Mouse (Mus musculus) cortical plate, adult 2 months (tissue): ENCODE measurements around the gene Tmem184b. TPM values are rescaled to one million over a fixed set of nuclear protein-coding genes. Genes with fewer than 3 reads are reported as not detected.

Experiments
- H3K27ac ChIP-seq: fragments of 200-500 bp; 2 replicates; pipeline ENCODE4 v1.5.1; 2012; ENCODE audit warnings: low read length, control low read depth, inconsistent platforms; ENCODE audit not compliant: insufficient read depth
- H3K4me1 ChIP-seq: fragments of 200-500 bp; 2 replicates; pipeline ENCODE4 v1.6.1; 2011; ENCODE audit warnings: low read length; ENCODE audit not compliant: control insufficient read depth, insufficient read depth
- H3K4me3 ChIP-seq: fragments of 200-500 bp; 2 replicates; pipeline ENCODE4 v1.5.1; 2011; ENCODE audit warnings: mild to moderate bottlenecking, low read length, control low read depth; ENCODE audit not compliant: insufficient read depth
- CTCF ChIP-seq: fragments of 200-500 bp; IDR thresholded peaks from 2 replicates; pipeline ENCODE4 v1.5.1; 2011; ENCODE audit warnings: mild to moderate bottlenecking, control low read depth, low read length; ENCODE audit not compliant: insufficient read depth; ENCODE audit errors: extremely low read depth
- POLR2A ChIP-seq: fragments of 200-500 bp; IDR thresholded peaks from 2 replicates; pipeline ENCODE4 v1.6.1; 2011; ENCODE audit warnings: mild to moderate bottlenecking, low read length, control low read depth; ENCODE audit not compliant: insufficient read depth; ENCODE audit errors: extremely low read depth
- polyA plus RNA-seq: library from polyadenylated mRNA; depleted of rRNA; stranded (reverse); fragments of >200 nt; gene quantifications from 2 replicates; pipeline ENCODE4 v1.2.3, GENCODE M21; 2012

Tmem184b gene
- polyA plus RNA-seq, 1 experiment, result 75.6 TPM

- Histone ChIP-seq H3K27ac (no peak overlapping the region), H3K4me1 (peaks cover 36% of the 10 kb centered on the region), H3K4me3 (no peak overlapping the region)
- TF ChIP-seq POLR2A (no peak), CTCF (no peak)
These were observed 11.8 kb downstream of the Tmem184b start for GRCm38 (mm10) chr15:79391447-79392093.

DNA sequence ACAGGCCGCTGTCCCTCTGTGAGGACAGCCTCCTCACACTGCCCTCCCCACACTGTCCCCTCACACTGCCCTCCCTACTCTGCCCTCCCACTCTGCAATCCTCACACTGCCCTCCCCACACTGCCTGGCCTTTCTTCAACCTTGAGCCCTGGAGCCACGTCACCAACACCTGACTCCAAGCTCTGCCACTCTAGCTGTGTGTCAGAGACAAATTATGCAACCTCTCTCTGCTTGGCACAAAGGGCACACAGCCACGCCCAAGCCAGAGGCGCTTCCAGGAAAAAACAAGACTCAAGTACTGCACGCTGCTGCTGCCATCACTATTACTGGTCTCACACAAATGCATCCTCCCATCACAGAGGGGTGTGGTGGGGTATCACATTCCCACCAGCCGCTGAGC lies 12.9 kb downstream of the Tmem184b start:
- Histone ChIP-seq H3K4me3 (no peak overlapping the region), H3K4me1 (peaks cover 36% of the 10 kb centered on the region), H3K27ac (no peak overlapping the region)
- no peak for TF ChIP-seq CTCF
- no peak for TF ChIP-seq POLR2A

DNA sequence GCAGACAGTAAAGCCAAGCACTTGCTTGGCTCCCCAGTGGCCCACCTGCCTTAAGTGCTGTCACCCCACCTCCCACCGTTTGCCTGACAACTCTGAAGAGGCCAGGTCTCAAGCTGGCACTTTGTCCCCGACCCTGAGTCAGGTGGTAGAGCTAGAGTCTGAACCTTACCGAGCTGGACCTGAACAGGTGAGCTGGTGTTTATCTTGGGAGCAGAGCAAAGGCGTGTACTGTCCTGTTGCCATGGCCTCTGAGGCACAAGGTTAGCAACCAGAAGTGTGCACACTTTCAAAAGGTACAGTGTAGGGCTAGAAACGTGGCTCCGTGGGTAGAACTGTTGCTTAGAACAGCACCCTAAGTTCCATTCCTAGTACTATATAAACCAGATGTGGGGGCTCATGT lies 15.2 kb downstream of the Tmem184b start:
- H3K4me1 ChIP-seq, result peaks cover 24% of the 10 kb centered on the region
- no peak for TF ChIP-seq POLR2A
- no peak for TF ChIP-seq CTCF
- H3K4me3 ChIP-seq, result no peak overlapping the region
- no peak overlapping the region for H3K27ac ChIP-seq

DNA sequence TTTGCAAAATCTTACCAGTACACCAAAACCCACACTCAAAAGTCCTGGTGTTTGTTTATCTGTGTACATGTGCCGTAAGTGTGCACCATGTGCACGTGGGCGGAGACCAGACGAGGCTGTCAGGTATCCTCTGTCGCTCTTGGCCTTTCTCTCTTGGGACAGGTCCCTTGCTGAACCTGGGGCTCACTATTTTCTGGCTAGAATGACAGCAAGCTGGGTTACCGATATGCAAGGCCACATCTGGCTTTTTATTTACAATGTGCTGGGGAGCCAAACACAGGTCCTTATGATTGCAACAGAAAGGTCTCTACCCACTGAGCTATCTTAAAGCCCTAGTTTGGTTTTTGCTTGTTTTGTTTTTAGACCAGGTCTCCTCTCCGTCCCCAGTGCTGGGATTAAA lies 15.8 kb downstream of the Tmem184b start:
- no peak for TF ChIP-seq POLR2A
- no peak for TF ChIP-seq CTCF
- H3K27ac ChIP-seq, result no peak overlapping the region; the same call in 1 of the 2 replicates

GRCm38 (mm10) chr15:79387081-79387480 lies 16.3 kb downstream of the Tmem184b start:
- no peak for TF ChIP-seq POLR2A
- no peak for TF ChIP-seq CTCF
- peak overlapping the region; percentile 8; the same call in 1 of the 2 replicates for H3K27ac ChIP-seq
- H3K4me1 ChIP-seq, result peaks cover 24% of the 10 kb centered on the region
- H3K4me3 ChIP-seq, result no peak overlapping the region

More for the DNA sequence above, 15.8 kb downstream of the Tmem184b start:
- no peak overlapping the region for H3K4me3 ChIP-seq
- peaks cover 24% of the 10 kb centered on the region for H3K4me1 ChIP-seq

DNA sequence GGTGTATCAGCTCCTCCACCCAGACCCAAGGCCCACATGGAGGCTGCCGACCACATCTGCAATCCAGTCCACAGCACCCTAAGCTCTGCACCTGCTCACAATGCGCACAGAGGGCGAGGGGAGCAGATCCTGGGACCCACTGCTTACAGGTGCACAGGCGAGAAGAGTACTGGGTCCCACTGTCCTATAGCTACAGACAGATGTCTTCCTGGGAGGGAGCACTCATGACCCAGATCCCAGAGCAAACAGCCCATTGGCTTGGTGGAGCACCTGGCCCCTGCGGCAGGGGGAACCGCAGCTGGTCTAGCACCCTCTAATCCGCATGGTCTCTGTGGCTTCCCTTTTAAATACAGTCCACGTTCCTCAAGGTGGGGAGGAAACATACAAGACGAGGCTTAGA lies 21.7 kb downstream of the Tmem184b start:
- H3K4me3 ChIP-seq, result no peak overlapping the region
- peaks cover 12% of the 10 kb centered on the region for H3K4me1 ChIP-seq
- TF ChIP-seq POLR2A, result no peak
- no peak for TF ChIP-seq CTCF
- peak overlapping the region; percentile 78 for H3K27ac ChIP-seq

- H3K4me1 ChIP-seq, result peaks cover 12% of the 10 kb centered on the region
- H3K27ac ChIP-seq, result peak overlapping the region; percentile 81
- TF ChIP-seq POLR2A (no peak), CTCF (peak; percentile 70)
- H3K4me3 ChIP-seq, result no peak overlapping the region
These were observed 22.6 kb downstream of the Tmem184b start for GRCm38 (mm10) chr15:79380468-79381444.

- H3K27ac ChIP-seq, result no peak overlapping the region
- H3K4me3 ChIP-seq, result no peak overlapping the region
- H3K4me1 ChIP-seq, result peaks cover 12% of the 10 kb centered on the region
- no peak for TF ChIP-seq CTCF
- no peak for TF ChIP-seq POLR2A
These were observed 23.7 kb downstream of the Tmem184b start for GRCm38 (mm10) chr15:79379658-79380057.

- no peak for TF ChIP-seq CTCF
- Histone ChIP-seq H3K4me1 (peaks cover 12% of the 10 kb centered on the region), H3K27ac (no peak overlapping the region), H3K4me3 (no peak overlapping the region)
These were observed 24.8 kb downstream of the Tmem184b start for GRCm38 (mm10) chr15:79378608-79379007.

GRCm38 (mm10) chr15:79377681-79378080 lies 25.7 kb downstream of the Tmem184b start:
- Histone ChIP-seq H3K27ac (0 out of 2 replicates have a peak overlapping the region, but pooled peaks have one; percentile 4), H3K4me1 (peaks cover 12% of the 10 kb centered on the region), H3K4me3 (no peak overlapping the region)
- TF ChIP-seq POLR2A (no peak), CTCF (peak; percentile 52)

GRCm38 (mm10) chr15:79374760-79375159 lies 28.6 kb downstream of the Tmem184b start:
- no peaks in the 10 kb centered on the region for H3K4me1 ChIP-seq
- TF ChIP-seq CTCF (no peak), POLR2A (no peak)
- H3K4me3 ChIP-seq, result no peak overlapping the region
- H3K27ac ChIP-seq, result no peak overlapping the region
